Mouse (Mus musculus) thymus, adult 2 months (tissue): ENCODE measurements around the gene Siglece.

Experiments
- CTCF ChIP-seq: fragments of 200-500 bp; IDR thresholded peaks from 2 replicates; pipeline ENCODE4 v1.5.1; 2012; ENCODE audit warnings: mild to moderate bottlenecking, control low read depth, low read length, moderate library complexity, borderline replicate concordance; ENCODE audit not compliant: control insufficient read depth, poor library complexity, insufficient read depth; ENCODE audit errors: extremely low read depth
- POLR2A ChIP-seq: fragments of 200-500 bp; IDR thresholded peaks from 2 replicates; pipeline ENCODE4 v1.6.1; 2012; ENCODE audit warnings: mild to moderate bottlenecking, low read length, control low read depth, moderate library complexity; ENCODE audit not compliant: control insufficient read depth, poor library complexity, insufficient read depth; ENCODE audit errors: extremely low read depth

DNA sequence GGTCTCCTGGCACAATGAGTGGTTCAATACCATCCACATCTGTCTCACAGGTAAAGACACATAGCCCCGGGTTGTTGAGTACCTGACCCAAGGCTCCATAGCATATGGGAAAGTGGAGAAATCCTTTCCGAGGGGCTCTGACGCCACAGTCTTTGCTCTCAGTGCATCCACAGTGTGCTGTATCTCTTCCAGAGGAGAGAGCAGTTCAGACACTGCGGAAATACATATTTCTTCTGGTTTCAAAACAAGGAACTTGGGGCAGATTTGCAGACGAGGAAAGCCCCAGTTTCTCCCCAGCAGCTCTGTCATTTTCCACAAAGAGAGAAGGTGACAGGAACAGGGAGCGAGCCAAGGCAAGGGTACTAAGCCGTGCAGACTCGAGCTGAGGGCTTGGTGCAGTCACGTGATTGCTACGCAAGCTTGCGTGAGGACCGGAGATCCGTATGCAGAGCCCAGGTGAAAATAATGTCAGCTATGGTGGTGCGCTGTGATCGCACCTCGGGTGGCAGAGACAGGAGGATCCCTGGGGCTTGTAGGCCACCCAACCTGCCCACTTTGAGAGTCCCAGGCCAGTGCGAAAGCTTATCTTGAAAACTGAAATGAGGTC lies 16.8 kb downstream of the Siglece start:
- TF ChIP-seq CTCF (no peak), POLR2A (no peak)
